Mouse (Mus musculus) megakaryocyte, embryonic 14.5 days (primary cell): ENCODE measurements at regions not wholly inside any gene's neighbourhood (a gene's known extent, or its start where the extent isn't known, plus 50 kb on each side); places are given as distances from the start of the nearest gene placed in this dataset.

Experiments used
- FLI1 ChIP-seq: IDR thresholded peaks from 2 replicates; pipeline ENCODE4 v1.6.1; 2012; ENCODE audit warnings: low read length, inconsistent platforms, mixed read lengths
- GATA1 ChIP-seq: IDR thresholded peaks from 3 replicates; pipeline ENCODE4 v1.6.1; 2012; ENCODE audit warnings: mixed read lengths, low read length, inconsistent platforms, borderline replicate concordance

DNA sequence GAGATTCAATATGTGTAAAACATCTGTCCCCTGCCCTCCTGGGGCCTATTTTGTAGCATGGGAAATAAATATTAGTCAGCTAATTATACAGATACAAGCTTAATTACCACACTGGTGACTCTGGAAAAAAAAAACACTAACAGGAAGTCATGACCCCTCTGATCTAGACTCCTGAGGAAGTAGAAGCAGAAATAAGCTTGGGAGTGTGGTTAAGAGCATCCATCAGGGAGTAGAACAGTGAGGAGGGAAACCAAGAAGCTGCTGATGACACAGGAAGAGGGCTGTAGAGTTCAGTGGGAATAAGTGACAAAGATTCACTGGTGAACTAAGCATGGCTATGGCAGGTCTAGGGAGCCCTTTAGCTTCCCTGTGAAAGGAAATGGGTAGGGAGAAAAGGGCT lies 360.0 kb downstream of the Ndufa4 start:
- TF ChIP-seq FLI1: no peak
- TF ChIP-seq GATA1: no peak
